ENCODE assay signal across 9 mouse cellular contexts in the genomic region with DNA sequence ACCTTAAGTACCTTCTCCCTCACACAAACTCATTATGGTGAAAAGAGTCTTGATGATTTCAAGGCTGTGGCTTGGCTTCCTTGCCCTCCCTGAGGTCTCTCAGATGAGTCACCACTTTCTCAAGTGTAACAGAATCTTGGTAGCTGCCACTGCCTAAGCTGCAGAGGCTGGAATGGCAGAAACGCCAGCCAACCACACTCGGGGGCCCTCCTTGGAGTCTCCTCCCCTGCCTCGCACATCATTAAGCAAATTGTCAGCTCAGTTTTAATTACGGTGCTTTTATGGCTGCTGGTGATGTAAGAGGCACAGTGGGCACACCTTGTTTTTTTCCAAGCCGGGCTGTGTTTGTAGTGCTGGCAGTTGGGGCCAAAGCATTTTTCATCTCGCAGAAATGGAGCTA.
A peak's percentile ranks its signal among the peaks of the same experiment; 100 is the strongest.
DNase-seq lines count a peak whose midpoint lies in the region; ATAC-seq lines count a peak whose summit lies in the region.
"Had no signal": no experiment of that assay in that cellular context is flagged by ENCODE, and none has a peak within 500 bp of the region (broad histone marks: within the 10 kb centered on the region; RNA-seq: fewer than 3 reads in every experiment).

No protein-coding gene starts in this region.

- no peaks in the 10 kb centered on the region for H3K9me3 ChIP-seq in embryonic facial prominence, embryonic 15.5 days (replicated peaks)
- no peaks in the 10 kb centered on the region for H3K9me3 ChIP-seq in kidney, embryonic 16.5 days (ENCODE audit: low read length)
- H3K9me3 ChIP-seq in neural tube, embryonic 15.5 days (replicated peaks) = no peaks in the 10 kb centered on the region
- H3K9me3 ChIP-seq: heart, embryonic 15.5 days had no signal

- no peak overlapping the region for H3K9ac ChIP-seq in embryonic facial prominence, embryonic 15.5 days
- no peak overlapping the region for H3K9ac ChIP-seq in kidney, embryonic 16.5 days (replicated peaks; ENCODE audit: low read length)
- H3K9ac ChIP-seq in neural tube, embryonic 15.5 days (replicated peaks) = no peak overlapping the region
- H3K9ac ChIP-seq: heart, embryonic 15.5 days had no signal

- H3K36me3 ChIP-seq in embryonic facial prominence, embryonic 15.5 days = no peaks in the 10 kb centered on the region
- H3K36me3 ChIP-seq in kidney, embryonic 16.5 days (ENCODE audit: insufficient read depth, low read length) = no peaks in the 10 kb centered on the region
- no peaks in the 10 kb centered on the region for H3K36me3 ChIP-seq in neural tube, embryonic 15.5 days
- H3K36me3 ChIP-seq: heart, embryonic 15.5 days had no signal

- H3K27ac ChIP-seq in embryonic facial prominence, embryonic 15.5 days (replicated peaks) = no peak overlapping the region
- 0 out of 2 replicates have a peak overlapping the region, but pooled peaks have one; percentile 16 for H3K27ac ChIP-seq in kidney, embryonic 16.5 days (ENCODE audit: low read length)
- no peak overlapping the region for H3K27ac ChIP-seq in neural tube, embryonic 15.5 days (replicated peaks)
- H3K27ac ChIP-seq: heart, embryonic 15.5 days had no signal

- H3K4me3 ChIP-seq in embryonic facial prominence, embryonic 15.5 days (replicated peaks) = no peak overlapping the region
- no peak overlapping the region for H3K4me3 ChIP-seq in kidney, embryonic 16.5 days (ENCODE audit: low read length)
- H3K4me3 ChIP-seq in neural tube, embryonic 15.5 days (replicated peaks) = no peak overlapping the region
- H3K4me3 ChIP-seq: heart, embryonic 15.5 days had no signal

- H3K27me3 ChIP-seq in embryonic facial prominence, embryonic 15.5 days = no peaks in the 10 kb centered on the region
- H3K27me3 ChIP-seq in kidney, embryonic 16.5 days (ENCODE audit: insufficient read depth, low read length) = no peaks in the 10 kb centered on the region
- no peaks in the 10 kb centered on the region for H3K27me3 ChIP-seq in neural tube, embryonic 15.5 days (replicated peaks)
- H3K27me3 ChIP-seq: heart, embryonic 15.5 days had no signal

- peak; percentile 5 for DNase-seq in left cerebral cortex, postnatal 4 days
- DNase-seq in left cerebral cortex, postnatal 25 days (ENCODE audit: low spot score in 2 of 2) = no peak
- DNase-seq in gastrocnemius, postnatal 25 days = no peak

- WGBS in embryonic facial prominence, embryonic 15.5 days = 65% methylated on average over 6 of the region's 6 CpGs
- WGBS in kidney, embryonic 16.5 days = 10% methylated on average over 6 of the region's 6 CpGs
- WGBS in neural tube, embryonic 15.5 days = 16% methylated on average over 6 of the region's 6 CpGs

- no peaks in the 10 kb centered on the region for H3K4me1 ChIP-seq in embryonic facial prominence, embryonic 15.5 days
- peaks cover 13% of the 10 kb centered on the region; the same call in 1 of the 2 replicates for H3K4me1 ChIP-seq in kidney, embryonic 16.5 days (ENCODE audit: insufficient read depth, low read length)
- peaks cover 3% of the 10 kb centered on the region for H3K4me1 ChIP-seq in neural tube, embryonic 15.5 days
- H3K4me1 ChIP-seq: heart, embryonic 15.5 days had no signal

- intact Hi-C loops in left cerebral cortex, postnatal 4 days (cut with DNase I) = no loop called here
- intact Hi-C loops in left cerebral cortex, postnatal 25 days (cut with DNase I) = no loop called here

- ATAC-seq in embryonic facial prominence, embryonic 15.5 days (ENCODE audit: insufficient number of reproducible peaks, low FRiP score, low TSS enrichment, low read depth) = peak; percentile 89
- ATAC-seq in kidney, embryonic 16.5 days (ENCODE audit: low FRiP score, low TSS enrichment) = peak; percentile 92
- peak; percentile 81 for ATAC-seq in neural tube, embryonic 15.5 days (ENCODE audit: low FRiP score)
- ATAC-seq in megakaryocyte, adult 5-6 weeks (ENCODE audit: poor library complexity, severe bottlenecking) = no peak
- no peak for ATAC-seq in megakaryocyte-erythroid progenitor cell, adult 5-6 weeks (replicated peaks; ENCODE audit: low FRiP score, low TSS enrichment, poor library complexity, severe bottlenecking)

- no peak overlapping the region for H3K4me2 ChIP-seq in embryonic facial prominence, embryonic 15.5 days (replicated peaks)
- H3K4me2 ChIP-seq in kidney, embryonic 16.5 days (replicated peaks; ENCODE audit: low read depth, low read length) = no peak overlapping the region
- H3K4me2 ChIP-seq in neural tube, embryonic 15.5 days = no peak overlapping the region
- H3K4me2 ChIP-seq: heart, embryonic 15.5 days had no signal

Comparison
In these comparisons a context has a peak if more than half of its experiments do, and no peak if none do; other contexts are left out.
1. ATAC-seq: peak in embryonic facial prominence, embryonic 15.5 days (single experiment), kidney, embryonic 16.5 days (single experiment) and neural tube, embryonic 15.5 days (single experiment); none in megakaryocyte, adult 5-6 weeks (single experiment) and megakaryocyte-erythroid progenitor cell, adult 5-6 weeks (single experiment).